In the genomic region with DNA sequence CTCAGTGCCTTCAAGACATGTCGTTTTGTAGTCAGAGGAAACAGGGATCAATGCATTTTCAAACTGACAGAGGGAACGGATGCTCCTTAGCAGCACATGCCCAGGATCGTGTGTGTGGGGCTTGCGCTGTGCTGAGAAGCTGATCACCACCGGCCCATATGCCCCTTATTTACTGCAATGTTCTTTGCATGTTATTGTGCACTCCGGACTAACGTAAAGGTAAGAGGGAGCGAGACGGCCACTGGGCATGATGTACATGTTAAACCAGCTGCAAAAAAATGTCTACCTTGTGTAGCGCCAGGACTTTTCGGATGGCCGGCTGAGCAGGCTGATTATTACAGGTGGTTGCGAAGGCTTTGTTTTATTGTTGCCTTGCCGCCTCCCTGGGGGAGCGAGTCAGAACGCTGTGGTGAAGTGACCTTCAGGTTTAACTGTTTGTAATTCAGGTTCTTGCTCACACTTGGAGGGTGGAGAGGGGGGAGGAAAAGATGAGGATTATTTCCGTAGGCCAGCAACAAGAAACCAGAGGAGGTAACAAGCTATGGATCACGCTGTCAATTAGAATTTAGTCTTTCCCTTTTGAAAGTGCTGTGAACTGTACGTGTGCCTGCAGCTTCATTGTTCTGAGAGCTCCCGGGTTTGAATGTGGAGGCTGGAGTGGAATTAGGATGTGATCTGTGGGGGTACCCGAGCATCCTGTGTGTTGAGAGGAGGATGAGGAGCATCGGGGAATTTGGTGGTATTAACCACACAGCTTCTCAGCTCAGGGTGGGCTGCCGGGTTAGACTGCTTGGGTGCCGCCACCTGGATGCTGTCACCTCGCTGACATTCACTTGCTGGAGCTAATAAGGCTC, we compare ENCODE assay signal across 8 mouse cellular contexts.
DNase-seq lines count a peak whose midpoint lies in the region; ATAC-seq and TF ChIP-seq lines count a peak whose summit lies in the region.

No protein-coding gene starts in this region.

- no peak for DNase-seq in kidney, postnatal 0 days (ENCODE audit: low spot score)
- DNase-seq in kidney, adult 18-20 months = no peak
- peak; percentile 40 for DNase-seq in layer of hippocampus, adult 9-10 months (ENCODE audit: low spot score)
- DNase-seq in neural tube, embryonic 11.5 days (ENCODE audit: low spot score) = peak; percentile 19
- DNase-seq in spleen, postnatal 36 days (ENCODE audit: low spot score in 2 of 2) = no peak
- DNase-seq in adrenal gland, postnatal 4 days (ENCODE audit: low spot score in 2 of 2) = no peak
- no peak for DNase-seq in kidney, postnatal 14 days

- no peaks in the 10 kb centered on the region for H3K27me3 ChIP-seq in kidney, postnatal 0 days (ENCODE audit: insufficient read depth, low read length)
- H3K27me3 ChIP-seq in forebrain, embryonic 12.5 days = 0 out of 2 replicates have a peak, but pooled peaks cover 10% of the 10 kb centered on the region
- H3K27me3 ChIP-seq in neural tube, embryonic 11.5 days (ENCODE audit: control insufficient read depth, insufficient read depth, low read length) = no peaks in the 10 kb centered on the region

- H3K27ac ChIP-seq in kidney, postnatal 0 days = no peak overlapping the region
- H3K27ac ChIP-seq in forebrain, embryonic 12.5 days = no peak overlapping the region
- H3K27ac ChIP-seq in neural tube, embryonic 11.5 days (ENCODE audit: low read depth, low read length) = no peak overlapping the region

- 7% methylated on average over 25 of the region's 25 CpGs for WGBS in kidney, postnatal 0 days
- 7% methylated on average over 25 of the region's 25 CpGs for WGBS in forebrain, embryonic 12.5 days
- WGBS in neural tube, embryonic 11.5 days = 14% methylated on average over 25 of the region's 25 CpGs

- peak overlapping the region; percentile 51 for H3K4me2 ChIP-seq in kidney, postnatal 0 days (ENCODE audit: low read length)
- peak overlapping the region; percentile 71 for H3K4me2 ChIP-seq in forebrain, embryonic 12.5 days
- peak overlapping the region; percentile 50 for H3K4me2 ChIP-seq in neural tube, embryonic 11.5 days (ENCODE audit: low read depth)

- no peaks in the 10 kb centered on the region for H3K4me1 ChIP-seq in kidney, postnatal 0 days (replicated peaks; ENCODE audit: insufficient read depth, low read length)
- H3K4me1 ChIP-seq in forebrain, embryonic 12.5 days = peaks cover 19% of the 10 kb centered on the region
- H3K4me1 ChIP-seq in neural tube, embryonic 11.5 days (ENCODE audit: control insufficient read depth, insufficient read depth, low read length) = no peaks in the 10 kb centered on the region; the same call in 1 of the 2 replicates

- no peak for ATAC-seq in kidney, postnatal 0 days (replicated peaks; ENCODE audit: low FRiP score, low read depth)
- peak; percentile 67 for ATAC-seq in forebrain, embryonic 12.5 days (ENCODE audit: low FRiP score)
- peak; percentile 45 for ATAC-seq in neural tube, embryonic 11.5 days (ENCODE audit: insufficient read depth, low FRiP score, low TSS enrichment)

- H3K36me3 ChIP-seq in kidney, postnatal 0 days (ENCODE audit: insufficient read depth, low read length) = no peaks in the 10 kb centered on the region
- no peaks in the 10 kb centered on the region for H3K36me3 ChIP-seq in forebrain, embryonic 12.5 days (replicated peaks)
- H3K36me3 ChIP-seq in neural tube, embryonic 11.5 days (ENCODE audit: control insufficient read depth, insufficient read depth, low read length) = no peaks in the 10 kb centered on the region

- no peak overlapping the region for H3K9ac ChIP-seq in kidney, postnatal 0 days (ENCODE audit: low read depth, low read length)
- H3K9ac ChIP-seq in forebrain, embryonic 12.5 days = peak overlapping the region; percentile 44
- H3K9ac ChIP-seq in neural tube, embryonic 11.5 days (ENCODE audit: low read length) = peak overlapping the region; percentile 20; the same call in 1 of the 2 replicates

- no peaks in the 10 kb centered on the region for H3K9me3 ChIP-seq in kidney, postnatal 0 days (replicated peaks; ENCODE audit: low read length)
- no peaks in the 10 kb centered on the region for H3K9me3 ChIP-seq in forebrain, embryonic 12.5 days
- no peaks in the 10 kb centered on the region for H3K9me3 ChIP-seq in neural tube, embryonic 11.5 days (ENCODE audit: control insufficient read depth, low read length)

- H3K4me3 ChIP-seq in kidney, postnatal 0 days (replicated peaks; ENCODE audit: low read depth, low read length) = peak overlapping the region; percentile 15; the same call in 1 of the 2 replicates
- peak overlapping the region; percentile 39 for H3K4me3 ChIP-seq in forebrain, embryonic 12.5 days (replicated peaks)
- peak overlapping the region; percentile 15; the same call in 1 of the 2 replicates for H3K4me3 ChIP-seq in neural tube, embryonic 11.5 days (ENCODE audit: low read depth, low read length)

- TF ChIP-seq CTCF in kidney, postnatal 0 days (IDR thresholded peaks at IDR 0.05; ENCODE audit: low read depth) = no peak

Comparison
In these comparisons a context has a peak if more than half of its experiments do, and no peak if none do; other contexts are left out.
1. DNase-seq: peak in layer of hippocampus, adult 9-10 months (single experiment) and neural tube, embryonic 11.5 days (single experiment); none in kidney, postnatal 0 days (single experiment), kidney, adult 18-20 months (single experiment), spleen, postnatal 36 days (0 of 2), adrenal gland, postnatal 4 days (0 of 2) and kidney, postnatal 14 days (single experiment).
2. Peak in every context shown above with its lines, with median percentiles within 50 percentile points of each other: H3K4me2 ChIP-seq and H3K4me3 ChIP-seq.